Mouse (Mus musculus) forebrain, postnatal 0 days (tissue): Measurements from ENCODE around the gene Tescl. TPM values are rescaled to one million over a fixed set of nuclear protein-coding genes. Genes with fewer than 3 reads are reported as not detected.

Experiments
- ATAC-seq: fragments of 200-750 bp; cut with Nextera tagmentation; 2 replicates; pipeline ENCODE4 v1.8.0; 2017; ENCODE audit warnings: mild to moderate bottlenecking, moderate library complexity
- DNase-seq: peaks from one replicate; pipeline ENCODE4 v3.0.0-alpha.2; 2015
- H3K27ac ChIP-seq: fragments of 300-500 bp; sonication (generic); 2 replicates; pipeline ENCODE4 v1.5.1; 2014; ENCODE audit warnings: low read depth, mild to moderate bottlenecking, antibody characterized with exemption, low read length, moderate library complexity, mixed read lengths
- H3K27me3 ChIP-seq: fragments of 300-500 bp; sonication (generic); 2 replicates; pipeline ENCODE4 v1.6.1; 2014; ENCODE audit warnings: mild to moderate bottlenecking, low read length, mixed read lengths; ENCODE audit not compliant: insufficient read depth
- H3K36me3 ChIP-seq: fragments of 300-500 bp; sonication (generic); 2 replicates; pipeline ENCODE4 v1.6.1; 2014; ENCODE audit warnings: mild to moderate bottlenecking, moderate library complexity; ENCODE audit not compliant: insufficient read depth
- H3K4me1 ChIP-seq: fragments of 300-500 bp; sonication (generic); 2 replicates; pipeline ENCODE4 v1.6.1; 2014; ENCODE audit warnings: antibody characterized with exemption; ENCODE audit not compliant: insufficient read depth
- H3K4me2 ChIP-seq: fragments of 300-500 bp; sonication (generic); 2 replicates; pipeline ENCODE4 v1.6.1; 2014; ENCODE audit warnings: low read depth, mild to moderate bottlenecking, moderate library complexity
- H3K4me3 ChIP-seq: fragments of 300-500 bp; sonication (generic); 2 replicates; pipeline ENCODE4 v1.5.1; 2014; ENCODE audit warnings: low read depth, low read length, mixed read lengths
- H3K9ac ChIP-seq: fragments of 300-500 bp; sonication (generic); 2 replicates; pipeline ENCODE4 v1.6.1; 2014; ENCODE audit warnings: mild to moderate bottlenecking
- H3K9me3 ChIP-seq: fragments of 300-500 bp; sonication (generic); 2 replicates; pipeline ENCODE4 v1.6.1; 2016; ENCODE audit warnings: low read length
- CTCF ChIP-seq: sonication (generic); IDR thresholded peaks from 2 replicates; pipeline ENCODE4 v1.5.1; 2016; ENCODE audit warnings: antibody characterized with exemption, control low read depth, low read depth
- WGBS: fragments of 180-500 bp; shearing (Covaris S2); extraction: QIAGEN DNeasy Blood & Tissue Kit; methylation state at CpG from one replicate; pipeline ENCODE4 v1.1.7; 2014; 5-methylcytosine and 5-hydroxymethylcytosine counted together
- polyA plus RNA-seq: library from polyadenylated mRNA; unstranded; fragments of >200 nt; fragmentation: Nextera tagmentation; extraction: Ambion mirVana; gene quantifications from 2 replicates; pipeline ENCODE4 v1.2.1, GENCODE M21; 2015
- total RNA-seq: library from RNA; depleted of rRNA; stranded (reverse); fragments of >200 nt; gene quantifications from 2 replicates; pipeline ENCODE4 v1.2.3, GENCODE M21; 2014

Gene Tescl
- total and polyA plus RNA-seq, 2 experiments from 2014 or later: not detected

DNA sequence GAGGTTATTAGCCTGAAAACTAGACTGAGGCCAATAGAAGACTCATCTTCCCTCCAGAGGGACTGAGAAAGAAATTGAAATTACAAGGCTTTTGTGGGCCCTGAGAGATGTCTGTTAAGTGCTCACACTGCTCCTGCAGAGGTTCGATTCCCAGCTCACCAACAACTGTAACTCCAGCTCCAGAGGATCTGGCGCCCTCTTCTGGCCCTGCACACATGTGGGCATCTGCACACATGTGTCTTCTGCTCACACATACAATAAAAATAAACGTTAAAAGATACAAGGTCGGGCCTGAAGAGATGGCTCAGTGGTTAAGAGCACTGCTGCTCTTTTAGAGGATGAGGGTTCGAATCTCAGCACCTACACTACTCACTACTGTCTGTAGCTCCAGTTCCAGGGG is 12.7 kb upstream of the Tescl start:
- H3K27me3 ChIP-seq: no peaks in the 10 kb centered on the region; the same call in 1 of the 2 replicates
- ATAC-seq (no peak), DNase-seq (no peak)
- no peak for TF ChIP-seq CTCF
- no peak overlapping the region for H3K9ac ChIP-seq
- H3K36me3 ChIP-seq: no peaks in the 10 kb centered on the region
- H3K4me1 ChIP-seq: no peaks in the 10 kb centered on the region
- H3K9me3 ChIP-seq: no peaks in the 10 kb centered on the region
- H3K4me2 ChIP-seq: no peak overlapping the region
- H3K4me3 ChIP-seq: no peak overlapping the region
- no peak overlapping the region for H3K27ac ChIP-seq
- WGBS: 74% methylated on average over 5 of the region's 5 CpGs

GRCm38 (mm10) chr7:24343701-24344272 is 10.1 kb upstream of the Tescl start:
- no peak overlapping the region for H3K4me2 ChIP-seq
- DNase-seq (no peak), ATAC-seq (no peak)
- no peak overlapping the region for H3K27ac ChIP-seq
- 62% methylated on average over 7 of the region's 7 CpGs for WGBS
- H3K9ac ChIP-seq: no peak overlapping the region
- no peaks in the 10 kb centered on the region; the same call in 1 of the 2 replicates for H3K27me3 ChIP-seq
- H3K4me1 ChIP-seq: no peaks in the 10 kb centered on the region
- H3K36me3 ChIP-seq: no peaks in the 10 kb centered on the region
- TF ChIP-seq CTCF: no peak
- H3K4me3 ChIP-seq: no peak overlapping the region
- H3K9me3 ChIP-seq: no peaks in the 10 kb centered on the region

GRCm38 (mm10) chr7:24338241-24338640 is 4.5 kb upstream of the Tescl start:
- Histone ChIP-seq H3K27ac (no peak overlapping the region), H3K4me3 (no peak overlapping the region), H3K9ac (no peak overlapping the region), H3K9me3 (no peaks in the 10 kb centered on the region), H3K4me1 (no peaks in the 10 kb centered on the region), H3K4me2 (no peak overlapping the region), H3K27me3 (peaks cover 11% of the 10 kb centered on the region), H3K36me3 (no peaks in the 10 kb centered on the region)
- ATAC-seq (no peak), DNase-seq (no peak)
- 50% methylated on average over 2 of the region's 2 CpGs for WGBS
- TF ChIP-seq CTCF: peak; percentile 33; the same call in 1 of the 2 replicates

GRCm38 (mm10) chr7:24335699-24336309 is 2.1 kb upstream of the Tescl start:
- Histone ChIP-seq H3K4me2 (no peak overlapping the region), H3K27ac (no peak overlapping the region), H3K9me3 (no peaks in the 10 kb centered on the region), H3K9ac (no peak overlapping the region), H3K36me3 (no peaks in the 10 kb centered on the region), H3K27me3 (peaks cover 13% of the 10 kb centered on the region), H3K4me3 (no peak overlapping the region), H3K4me1 (no peaks in the 10 kb centered on the region)
- WGBS: 11% methylated on average over 5 of the region's 5 CpGs
- peak; percentile 87 for DNase-seq
- ATAC-seq: peak; percentile 54
- peak; percentile 84 for TF ChIP-seq CTCF

- Histone ChIP-seq H3K4me3 (no peak overlapping the region), H3K27me3 (no peaks in the 10 kb centered on the region), H3K9me3 (peaks cover 5% of the 10 kb centered on the region; the same call in 1 of the 2 replicates), H3K36me3 (no peaks in the 10 kb centered on the region), H3K4me1 (0 out of 2 replicates have a peak, but pooled peaks cover 9% of the 10 kb centered on the region), H3K27ac (no peak overlapping the region), H3K4me2 (no peak overlapping the region), H3K9ac (no peak overlapping the region)
- DNase-seq (no peak), ATAC-seq (no peak)
- TF ChIP-seq CTCF: no peak
- WGBS: 91% methylated on average over 14 of the region's 14 CpGs
Observed at GRCm38 (mm10) chr7:24327281-24327975, 6.3 kb downstream of the Tescl start.

DNA sequence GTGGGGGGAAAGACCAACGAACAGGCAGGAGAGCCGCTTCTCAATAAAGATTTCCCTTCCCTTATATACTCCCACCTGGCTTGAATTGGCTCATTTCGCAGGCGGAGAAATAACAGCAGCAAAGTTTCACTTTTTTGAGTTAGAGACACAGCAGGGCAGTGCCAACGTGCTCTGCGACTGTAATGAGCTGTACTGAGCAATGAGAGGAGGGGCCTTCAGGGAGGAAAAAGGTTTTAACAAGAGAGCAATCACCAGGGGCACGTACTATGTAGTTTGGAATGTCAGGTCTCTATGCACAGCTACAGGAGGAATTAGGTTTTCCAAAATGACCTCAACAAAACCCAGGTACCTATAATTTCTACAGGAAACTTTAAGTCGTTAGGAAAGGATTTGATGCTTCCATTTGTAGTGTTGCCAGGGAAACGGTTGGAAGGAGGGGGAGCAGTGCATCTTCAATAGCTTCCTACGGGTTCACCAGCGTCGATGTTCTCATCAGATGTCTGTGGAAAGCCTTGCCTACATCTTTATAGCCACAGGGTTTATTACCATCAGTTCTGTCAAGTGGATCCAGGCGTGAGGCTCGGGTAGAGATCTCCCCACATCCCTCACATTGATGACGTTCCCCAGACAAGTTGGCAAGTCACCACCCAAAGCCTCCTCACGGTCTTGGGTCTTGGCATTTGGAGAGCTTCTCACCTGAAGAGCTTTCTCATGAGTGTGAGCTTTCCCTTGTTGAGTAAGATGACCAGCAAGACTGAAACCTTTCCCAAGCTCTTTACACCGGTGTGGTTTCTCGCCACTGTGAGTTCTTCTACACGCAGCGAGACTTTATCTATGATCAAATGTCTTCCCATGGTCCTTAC is 7.2 kb downstream of the Tescl start:
- WGBS: 33% methylated on average over 20 of the region's 20 CpGs
- Histone ChIP-seq H3K36me3 (no peaks in the 10 kb centered on the region), H3K9me3 (peaks cover 5% of the 10 kb centered on the region; the same call in 1 of the 2 replicates), H3K4me3 (peak overlapping the region; percentile 30; the same call in 1 of the 2 replicates), H3K4me2 (peak overlapping the region; percentile 53), H3K27ac (peak overlapping the region; percentile 59; the same call in 1 of the 2 replicates), H3K9ac (peak overlapping the region; percentile 28; the same call in 1 of the 2 replicates), H3K4me1 (0 out of 2 replicates have a peak, but pooled peaks cover 9% of the 10 kb centered on the region), H3K27me3 (no peaks in the 10 kb centered on the region)
- no peak for TF ChIP-seq CTCF
- ATAC-seq (peak; percentile 73), DNase-seq (peak; percentile 55)
